Mouse (Mus musculus): ENCODE data around the gene Rfng. TPM values are rescaled to one million over a fixed set of nuclear protein-coding genes. Genes with fewer than 3 reads are reported as not detected.

Rfng gene
- polyA plus RNA-seq (2017; shearing (Covaris generic)): 23.6 TPM

GRCm38 (mm10) chr11:120784064-120784791 is at the start of gene Rfng, which contains the start of gene Gps1:
Rfng (minus strand) TSS chr11:120784207.
Gps1 (plus strand) TSS chr11:120784272.

GRCm38 (mm10) chr11:120823956-120824786 is 40.2 kb upstream of the Rfng start, which contains the start of gene Fasn:
Fasn (minus strand) TSS chr11:120824547.

GRCm38 (mm10) chr11:120795756-120796613 is 12.0 kb upstream of the Rfng start, which contains the start of gene Dus1l:
Dus1l (minus strand) TSS chr11:120796403.

GRCm38 (mm10) chr11:120762672-120763041 is 21.4 kb downstream of the Rfng start, which contains the start of gene Hmga1b:
Hmga1b (plus strand) TSS chr11:120762794.

GRCm38 (mm10) chr11:120731858-120732680 is 51.9 kb downstream of the Rfng start, which contains the start of gene Cbr2:
Cbr2 (minus strand) TSS chr11:120732114.

Other genes starting within 250 kb of the Rfng start
- gene Mcrip1, start 234.5 kb downstream of the Rfng start, polyA plus RNA-seq (2017; shearing (Covaris generic)): 63.3 TPM
- not detected for gene Ppp1r27, start 233.1 kb downstream of the Rfng start, polyA plus RNA-seq (2017; shearing (Covaris generic))
- gene P4hb, start 211.0 kb downstream of the Rfng start, polyA plus RNA-seq (2017; shearing (Covaris generic)): 187 TPM
- gene Arhgdia, start 202.6 kb downstream of the Rfng start, polyA plus RNA-seq (2017; shearing (Covaris generic)): 737 TPM
- gene Alyref, start 185.8 kb downstream of the Rfng start, polyA plus RNA-seq (2017; shearing (Covaris generic)): 275 TPM
- gene Anapc11, start 185.8 kb downstream of the Rfng start, polyA plus RNA-seq (2017; shearing (Covaris generic)): 80.0 TPM
- not detected for gene Npb, start 175.7 kb downstream of the Rfng start, polyA plus RNA-seq (2017; shearing (Covaris generic))
- gene Pcyt2, start 166.3 kb downstream of the Rfng start, polyA plus RNA-seq (2017; shearing (Covaris generic)): 159 TPM
- gene Sirt7, start 159.0 kb downstream of the Rfng start, polyA plus RNA-seq (2017; shearing (Covaris generic)): 158 TPM
- gene Mafg, start 150.6 kb downstream of the Rfng start, polyA plus RNA-seq (2017; shearing (Covaris generic)): 52.8 TPM
- 0.24 TPM for gene Pycr1, start 140.4 kb downstream of the Rfng start, polyA plus RNA-seq (2017; shearing (Covaris generic))
- not detected for gene Myadml2, start 136.0 kb downstream of the Rfng start, polyA plus RNA-seq (2017; shearing (Covaris generic))
- gene Notum, start 123.0 kb downstream of the Rfng start, polyA plus RNA-seq (2017; shearing (Covaris generic)): not detected
- 103 TPM for gene Aspscr1, start 111.2 kb downstream of the Rfng start, polyA plus RNA-seq (2017; shearing (Covaris generic))
- gene Cenpx, start 70.5 kb downstream of the Rfng start, polyA plus RNA-seq (2017; shearing (Covaris generic)): 87.8 TPM
- gene Lrrc45, start 70.3 kb downstream of the Rfng start, polyA plus RNA-seq (2017; shearing (Covaris generic)): 52.6 TPM
- 0.70 TPM for gene Rac3, start 62.7 kb downstream of the Rfng start, polyA plus RNA-seq (2017; shearing (Covaris generic))
- 11.1 TPM for gene Dcxr, start 56.9 kb downstream of the Rfng start, polyA plus RNA-seq (2017; shearing (Covaris generic))
- not detected for gene Cbr2, start 52.1 kb downstream of the Rfng start, polyA plus RNA-seq (2017; shearing (Covaris generic))
- 15.1 TPM for gene Hmga1b, start 21.4 kb downstream of the Rfng start, polyA plus RNA-seq (2017; shearing (Covaris generic))
- 79.8 TPM for gene Gps1, start 65 bp upstream of the Rfng start, polyA plus RNA-seq (2017; shearing (Covaris generic))
- gene Dus1l, start 12.2 kb upstream of the Rfng start, polyA plus RNA-seq (2017; shearing (Covaris generic)): 40.0 TPM
- gene Fasn, start 40.3 kb upstream of the Rfng start, polyA plus RNA-seq (2017; shearing (Covaris generic)): 50.6 TPM
- gene Ccdc57, start 148.7 kb upstream of the Rfng start, polyA plus RNA-seq (2017; shearing (Covaris generic)): 0.21 TPM
- 21.0 TPM for gene Slc16a3, start 164.3 kb upstream of the Rfng start, polyA plus RNA-seq (2017; shearing (Covaris generic))
- gene Csnk1d, start 207.1 kb upstream of the Rfng start, polyA plus RNA-seq (2017; shearing (Covaris generic)): 227 TPM

All from effector memory CD4-positive, alpha-beta T cell, adult 5 months (primary cell).